Mouse (Mus musculus) cerebellum, adult 2 months (tissue): ENCODE results near the gene Abhd2. TPM values are rescaled to one million over a fixed set of nuclear protein-coding genes. Genes with fewer than 3 reads are reported as not detected.

Source experiments
- DNase-seq, 2 experiments: peaks; one replicate each; pipeline ENCODE4 v3.0.0; 2021
- H3K27ac ChIP-seq: fragments of 200-500 bp; 2 replicates; pipeline ENCODE4 v1.5.1; 2012; ENCODE audit warnings: low read length, control low read depth, inconsistent platforms; ENCODE audit not compliant: insufficient read depth
- H3K27me3 ChIP-seq: fragments of 200-500 bp; 2 replicates; pipeline ENCODE4 v1.6.1; 2012; ENCODE audit warnings: inconsistent platforms, mild to moderate bottlenecking, low read length, moderate library complexity; ENCODE audit not compliant: control insufficient read depth, insufficient read depth
- H3K4me1 ChIP-seq: fragments of 200-500 bp; 2 replicates; pipeline ENCODE4 v1.6.1; 2011; ENCODE audit warnings: low read length; ENCODE audit not compliant: control insufficient read depth, insufficient read depth
- H3K4me3 ChIP-seq: fragments of 200-500 bp; replicated peaks from 2 replicates; pipeline ENCODE3; 2011; ENCODE audit warnings: mild to moderate bottlenecking, low read depth, low read length, control low read depth; ENCODE audit not compliant: insufficient read depth
- CTCF ChIP-seq: fragments of 200-500 bp; IDR thresholded peaks from 2 replicates; pipeline ENCODE4 v1.5.1; 2011; ENCODE audit warnings: low read depth, mild to moderate bottlenecking, control low read depth, low read length, moderate library complexity, borderline replicate concordance; ENCODE audit not compliant: insufficient read depth
- POLR2A ChIP-seq: fragments of 200-500 bp; IDR thresholded peaks from 2 replicates; pipeline ENCODE4 v1.6.1; 2011; ENCODE audit warnings: low read length, control low read depth, borderline replicate concordance; ENCODE audit not compliant: insufficient read depth
- WGBS: fragments of 180-500 bp; shearing (Covaris S2); methylation state at CpG from one replicate; pipeline ENCODE4 v1.1.7; 2018; 5-methylcytosine and 5-hydroxymethylcytosine counted together
- polyA plus RNA-seq: library from polyadenylated mRNA; depleted of rRNA; stranded (reverse); fragments of >200 nt; gene quantifications from 2 replicates; pipeline ENCODE4 v1.2.3, GENCODE M21; 2012

Gene Abhd2
- polyA plus RNA-seq, 1 experiment: 22.0 TPM

- 75% methylated on average over 10 of the region's 10 CpGs for WGBS
- no peak overlapping the region for H3K27ac ChIP-seq
These were observed 43.2 kb downstream of the Abhd2 start for GRCm38 (mm10) chr7:79316069-79316695.

GRCm38 (mm10) chr7:79317576-79317975 lies 44.6 kb downstream of the Abhd2 start:
- no peak for TF ChIP-seq CTCF
- no peak for TF ChIP-seq POLR2A
- no peak overlapping the region for H3K27ac ChIP-seq
- peaks cover 24% of the 10 kb centered on the region for H3K4me1 ChIP-seq
- DNase-seq: no peak
- WGBS: 74% methylated on average over 7 of the region's 7 CpGs
- no peak overlapping the region for H3K4me3 ChIP-seq
- H3K27me3 ChIP-seq: no peaks in the 10 kb centered on the region

More at GRCm38 (mm10) chr7:79316069-79316695, 43.2 kb downstream of the Abhd2 start:
- peaks cover 20% of the 10 kb centered on the region for H3K4me1 ChIP-seq
- no peak overlapping the region for H3K4me3 ChIP-seq
- DNase-seq: no peak
- H3K27me3 ChIP-seq: no peaks in the 10 kb centered on the region
- TF ChIP-seq POLR2A: no peak
- no peak for TF ChIP-seq CTCF

GRCm38 (mm10) chr7:79318110-79318801 lies 45.3 kb downstream of the Abhd2 start:
- H3K4me3 ChIP-seq: no peak overlapping the region
- 85% methylated on average over 13 of the region's 13 CpGs for WGBS

GRCm38 (mm10) chr7:79323855-79324254 lies 50.9 kb downstream of the Abhd2 start:
- H3K27me3 ChIP-seq: no peaks in the 10 kb centered on the region
- DNase-seq: no peak
- H3K27ac ChIP-seq: no peak overlapping the region
- 64% methylated on average over 8 of the region's 8 CpGs for WGBS
- H3K4me1 ChIP-seq: peaks cover 3% of the 10 kb centered on the region; the same call in 1 of the 2 replicates
- no peak overlapping the region for H3K4me3 ChIP-seq
- no peak for TF ChIP-seq POLR2A
- no peak for TF ChIP-seq CTCF

More at GRCm38 (mm10) chr7:79318110-79318801, 45.3 kb downstream of the Abhd2 start:
- H3K27ac ChIP-seq: no peak overlapping the region
- no peak for DNase-seq
- peaks cover 24% of the 10 kb centered on the region for H3K4me1 ChIP-seq
- TF ChIP-seq CTCF: no peak
- TF ChIP-seq POLR2A: no peak
- H3K27me3 ChIP-seq: no peaks in the 10 kb centered on the region

GRCm38 (mm10) chr7:79328769-79329168 lies 55.8 kb downstream of the Abhd2 start:
- H3K4me1 ChIP-seq: no peaks in the 10 kb centered on the region
- no peak for DNase-seq
- H3K27ac ChIP-seq: no peak overlapping the region
- no peak for TF ChIP-seq CTCF
- TF ChIP-seq POLR2A: no peak
- no peaks in the 10 kb centered on the region for H3K27me3 ChIP-seq
- 66% methylated on average over 5 of the region's 5 CpGs for WGBS
- no peak overlapping the region for H3K4me3 ChIP-seq

- Histone ChIP-seq H3K27me3 (no peaks in the 10 kb centered on the region), H3K4me3 (no peak overlapping the region), H3K4me1 (peaks cover under 1% of the 10 kb centered on the region), H3K27ac (no peak overlapping the region)
- no peak for DNase-seq
- TF ChIP-seq CTCF: no peak
- TF ChIP-seq POLR2A: no peak
- WGBS: 59% methylated on average over 10 of the region's 10 CpGs
These were observed 58.2 kb downstream of the Abhd2 start for GRCm38 (mm10) chr7:79331197-79331596.

GRCm38 (mm10) chr7:79333419-79333818 lies 60.4 kb downstream of the Abhd2 start:
- peaks cover 2% of the 10 kb centered on the region for H3K4me1 ChIP-seq
- no peak overlapping the region for H3K4me3 ChIP-seq
- WGBS: 79% methylated on average over 3 of the region's 3 CpGs
- TF ChIP-seq POLR2A (no peak), CTCF (no peak)
- H3K27ac ChIP-seq: no peak overlapping the region
- H3K27me3 ChIP-seq: no peaks in the 10 kb centered on the region
- no peak for DNase-seq
